Mouse (Mus musculus): Measurements from ENCODE around the gene Rrnad1.
"Not testable (repeated sequence)": the region's sequence is repeated elsewhere in the genome, so short reads cannot be mapped to it uniquely, and the experiment has no call there.

Gene Rrnad1

GRCm38 (mm10) chr3:87919336-87920108, 11.0 kb downstream of the Rrnad1 start, which contains the start of gene Mrpl24:
Gene Mrpl24, plus strand, starts transcription at chr3:87919506.
- DNase-seq (ENCODE audit: extremely low spot score, low spot score): peak; percentile 67

- no peak for DNase-seq (ENCODE audit: extremely low spot score, low spot score)
Observed at GRCm38 (mm10) chr3:87918551-87918950, 12.0 kb downstream of the Rrnad1 start.

- no peak for DNase-seq (ENCODE audit: extremely low spot score, low spot score)
Observed at GRCm38 (mm10) chr3:87916990-87917389, 13.5 kb downstream of the Rrnad1 start.

- no peak for DNase-seq (ENCODE audit: extremely low spot score, low spot score)
Observed at GRCm38 (mm10) chr3:87913891-87914290, 16.6 kb downstream of the Rrnad1 start.

GRCm38 (mm10) chr3:87913491-87913890, 17.0 kb downstream of the Rrnad1 start:
- DNase-seq (ENCODE audit: extremely low spot score, low spot score): no peak

GRCm38 (mm10) chr3:87910573-87911141, 19.9 kb downstream of the Rrnad1 start:
- DNase-seq (ENCODE audit: extremely low spot score, low spot score): peak; percentile 76

- no peak for DNase-seq (ENCODE audit: extremely low spot score, low spot score)
Observed at GRCm38 (mm10) chr3:87909874-87910273, 20.6 kb downstream of the Rrnad1 start.

GRCm38 (mm10) chr3:87909381-87909780, 21.1 kb downstream of the Rrnad1 start:
- no peak for DNase-seq (ENCODE audit: extremely low spot score, low spot score)

GRCm38 (mm10) chr3:87907906-87908305, 22.6 kb downstream of the Rrnad1 start:
- DNase-seq (ENCODE audit: extremely low spot score, low spot score): no peak

GRCm38 (mm10) chr3:87906981-87907857, 23.3 kb downstream of the Rrnad1 start:
- no peak for DNase-seq (ENCODE audit: extremely low spot score, low spot score)

GRCm38 (mm10) chr3:87906601-87906980, 23.9 kb downstream of the Rrnad1 start:
- no peak for DNase-seq (ENCODE audit: extremely low spot score, low spot score)

GRCm38 (mm10) chr3:87905880-87906485, 24.5 kb downstream of the Rrnad1 start, which contains the start of gene Hdgf:
Gene Hdgf, plus strand, starts transcription at chr3:87906321.
- DNase-seq (ENCODE audit: extremely low spot score, low spot score): peak; percentile 95

GRCm38 (mm10) chr3:87903821-87904220, 26.7 kb downstream of the Rrnad1 start:
- DNase-seq (ENCODE audit: extremely low spot score, low spot score): no peak

GRCm38 (mm10) chr3:87901959-87902358, 28.6 kb downstream of the Rrnad1 start:
- not testable (repeated sequence) for DNase-seq (ENCODE audit: extremely low spot score, low spot score)

GRCm38 (mm10) chr3:87901036-87901624, 29.4 kb downstream of the Rrnad1 start:
- DNase-seq (ENCODE audit: extremely low spot score, low spot score): no peak

- DNase-seq (ENCODE audit: extremely low spot score, low spot score): no peak
Observed at GRCm38 (mm10) chr3:87899776-87900175, 30.7 kb downstream of the Rrnad1 start.

GRCm38 (mm10) chr3:87899266-87899665, 31.3 kb downstream of the Rrnad1 start:
- no peak for DNase-seq (ENCODE audit: extremely low spot score, low spot score)

- DNase-seq (ENCODE audit: extremely low spot score, low spot score): no peak
Observed at GRCm38 (mm10) chr3:87893367-87893905, 37.1 kb downstream of the Rrnad1 start.

GRCm38 (mm10) chr3:87891481-87891880, 39.0 kb downstream of the Rrnad1 start:
- DNase-seq (ENCODE audit: extremely low spot score, low spot score): no peak

GRCm38 (mm10) chr3:87887400-87887799, 43.1 kb downstream of the Rrnad1 start:
- DNase-seq (ENCODE audit: extremely low spot score, low spot score): not testable (repeated sequence)

GRCm38 (mm10) chr3:87886416-87886815, 44.1 kb downstream of the Rrnad1 start:
- no peak for DNase-seq (ENCODE audit: extremely low spot score, low spot score)

Measured in neural tube, embryonic 10.5 days (tissue).